ENCODE assay signal across 13 mouse cellular contexts in the genomic region with DNA sequence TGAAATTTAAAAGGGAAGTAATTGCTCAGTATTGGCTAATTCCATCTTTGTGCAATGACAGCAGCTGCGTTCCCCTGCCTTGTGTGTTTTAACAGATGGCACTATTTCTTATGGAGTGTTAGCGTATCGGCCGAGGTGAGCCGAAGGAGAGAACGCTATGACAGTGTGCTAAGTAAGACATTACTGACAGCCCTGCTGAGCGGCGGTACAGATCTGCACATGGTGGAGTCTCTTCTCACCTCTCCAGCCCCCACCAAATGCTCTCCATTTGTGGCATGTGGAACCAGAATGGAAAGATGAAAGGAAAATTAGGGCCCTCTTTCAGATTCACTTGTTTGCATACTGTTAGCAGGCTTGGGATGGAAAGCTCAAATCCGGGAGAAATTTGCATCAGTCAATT.
DNase-seq lines count a peak whose midpoint lies in the region; ATAC-seq lines count a peak whose summit lies in the region.
"Had no signal": no experiment of that assay in that cellular context is flagged by ENCODE, and none has a peak within 500 bp of the region (broad histone marks: within the 10 kb centered on the region; RNA-seq: fewer than 3 reads in every experiment).

No protein-coding gene starts in this region.

- H3K27ac ChIP-seq in liver, embryonic 12.5 days: no peak overlapping the region
- H3K27ac ChIP-seq: heart, embryonic 10.5 days; hindbrain, embryonic 15.5 days; limb, embryonic 15.5 days had no signal

- no peaks in the 10 kb centered on the region for H3K9me3 ChIP-seq in liver, embryonic 12.5 days (replicated peaks)
- H3K9me3 ChIP-seq: heart, embryonic 10.5 days; hindbrain, embryonic 15.5 days; limb, embryonic 15.5 days had no signal

- no peaks in the 10 kb centered on the region for H3K27me3 ChIP-seq in liver, embryonic 12.5 days (replicated peaks)
- H3K27me3 ChIP-seq: hindbrain, embryonic 15.5 days; limb, embryonic 15.5 days had no signal

- H3K4me2 ChIP-seq in liver, embryonic 12.5 days: no peak overlapping the region
- H3K4me2 ChIP-seq: hindbrain, embryonic 15.5 days; limb, embryonic 15.5 days had no signal

- no peak overlapping the region for H3K4me3 ChIP-seq in liver, embryonic 12.5 days
- H3K4me3 ChIP-seq: heart, embryonic 10.5 days; hindbrain, embryonic 15.5 days; limb, embryonic 15.5 days; myocyte had no signal

- H3K9ac ChIP-seq in liver, embryonic 12.5 days: no peak overlapping the region
- H3K9ac ChIP-seq: hindbrain, embryonic 15.5 days; limb, embryonic 15.5 days had no signal

- H3K4me1 ChIP-seq in liver, embryonic 12.5 days: no peaks in the 10 kb centered on the region
- H3K4me1 ChIP-seq: heart, embryonic 10.5 days; hindbrain, embryonic 15.5 days; limb, embryonic 15.5 days had no signal

- 80% methylated on average over 9 of the region's 9 CpGs for WGBS in liver, embryonic 12.5 days (ENCODE audit: insufficient replicate concordance)

- DNase-seq in cerebellum, postnatal 10 days: peak; percentile 60 to 64
- DNase-seq in layer of hippocampus, postnatal 10 days (ENCODE audit: low spot score in 2 of 2): peak; percentile 26 to 27
- peak; percentile 33 to 49 for DNase-seq in right cerebral cortex, adult 2 months (ENCODE audit: low spot score in 2 of 2)
- DNase-seq in lung, postnatal 10 days: no peak

- no peak for ATAC-seq in cerebellum, adult (ENCODE audit: insufficient number of reproducible peaks, low FRiP score, low TSS enrichment)
- ATAC-seq in frontal cortex, adult (ENCODE audit: low TSS enrichment): peak; percentile 71
- no peak for ATAC-seq in liver, embryonic 12.5 days
- ATAC-seq in megakaryocyte-erythroid progenitor cell, adult 5-6 weeks (replicated peaks; ENCODE audit: low FRiP score, low TSS enrichment, poor library complexity, severe bottlenecking): no peak

- no peaks in the 10 kb centered on the region for H3K36me3 ChIP-seq in liver, embryonic 12.5 days
- H3K36me3 ChIP-seq: G1E; heart, embryonic 10.5 days; hindbrain, embryonic 15.5 days; limb, embryonic 15.5 days had no signal
